Mouse (Mus musculus): ENCODE measurements around the gene Mybpc1. TPM values are rescaled to one million over a fixed set of nuclear protein-coding genes. Genes with fewer than 3 reads are reported as not detected.

Mybpc1 gene
- polyA plus RNA-seq, 1 experiment: not detected

GRCm38 (mm10) chr10:88600591-88600990, 4.4 kb downstream of the Mybpc1 start:
- Histone ChIP-seq H3K27ac (ENCODE audit: insufficient read depth, low read depth, low read length) (no peak overlapping the region), H3K27me3 (ENCODE audit: control insufficient read depth, insufficient read depth, low read length) (no peaks in the 10 kb centered on the region; the same call in 1 of the 2 replicates), H3K36me3 (ENCODE audit: control insufficient read depth, insufficient read depth, low read length) (no peaks in the 10 kb centered on the region), H3K4me1 (ENCODE audit: control insufficient read depth, insufficient read depth, insufficient read length, low read length) (no peaks in the 10 kb centered on the region), H3K4me3 (ENCODE audit: low read depth, low read length) (no peak overlapping the region)
- 86% methylated on average over 7 of the region's 7 CpGs for WGBS
- TF ChIP-seq POLR2A (IDR thresholded peaks at IDR 0.05; ENCODE audit: low read depth, low read length): no peak
- TF ChIP-seq CTCF (IDR thresholded peaks at IDR 0.05; ENCODE audit: extremely low read depth, insufficient read length, insufficient replicate concordance, low read depth, low read length): no peak

GRCm38 (mm10) chr10:88592316-88592715, 12.6 kb downstream of the Mybpc1 start:
- Histone ChIP-seq H3K4me3 (ENCODE audit: low read depth, low read length) (no peak overlapping the region), H3K27me3 (ENCODE audit: control insufficient read depth, insufficient read depth, low read length) (no peaks in the 10 kb centered on the region), H3K4me1 (ENCODE audit: control insufficient read depth, insufficient read depth, insufficient read length, low read length) (no peaks in the 10 kb centered on the region), H3K36me3 (ENCODE audit: control insufficient read depth, insufficient read depth, low read length) (no peaks in the 10 kb centered on the region), H3K27ac (ENCODE audit: insufficient read depth, low read depth, low read length) (no peak overlapping the region)
- 92% methylated on average over 4 of the region's 4 CpGs for WGBS
- TF ChIP-seq POLR2A (IDR thresholded peaks at IDR 0.05; ENCODE audit: low read depth, low read length) (no peak), CTCF (IDR thresholded peaks at IDR 0.05; ENCODE audit: extremely low read depth, insufficient read length, insufficient replicate concordance, low read depth, low read length) (no peak)

DNA sequence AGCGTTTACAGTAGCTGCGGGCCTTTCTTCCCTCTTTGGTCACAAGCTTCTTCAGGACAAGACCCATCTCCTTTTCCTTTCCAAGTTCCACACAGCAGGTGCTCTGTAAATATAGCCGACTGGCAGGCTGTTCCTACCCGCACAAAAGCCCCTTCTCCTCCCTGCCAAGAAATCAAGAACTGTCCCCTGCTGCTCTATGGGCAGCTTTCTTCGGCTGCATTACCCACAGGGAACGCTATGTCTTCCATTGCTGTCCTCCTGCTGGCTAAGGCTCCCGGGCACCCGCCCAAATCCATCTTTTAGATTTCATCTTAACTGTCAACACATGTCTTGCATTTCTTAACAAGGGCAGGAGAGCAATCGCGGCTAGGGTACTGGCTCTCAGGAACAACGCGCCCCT, 13.9 kb downstream of the Mybpc1 start:
- Histone ChIP-seq H3K27me3 (ENCODE audit: control insufficient read depth, insufficient read depth, low read length) (no peaks in the 10 kb centered on the region), H3K4me1 (ENCODE audit: control insufficient read depth, insufficient read depth, insufficient read length, low read length) (no peaks in the 10 kb centered on the region), H3K27ac (ENCODE audit: insufficient read depth, low read depth, low read length) (no peak overlapping the region), H3K36me3 (ENCODE audit: control insufficient read depth, insufficient read depth, low read length) (no peaks in the 10 kb centered on the region), H3K4me3 (ENCODE audit: low read depth, low read length) (no peak overlapping the region)
- WGBS: 83% methylated on average over 12 of the region's 12 CpGs
- TF ChIP-seq POLR2A (IDR thresholded peaks at IDR 0.05; ENCODE audit: low read depth, low read length) (no peak), CTCF (IDR thresholded peaks at IDR 0.05; ENCODE audit: extremely low read depth, insufficient read length, insufficient replicate concordance, low read depth, low read length) (no peak)

DNA sequence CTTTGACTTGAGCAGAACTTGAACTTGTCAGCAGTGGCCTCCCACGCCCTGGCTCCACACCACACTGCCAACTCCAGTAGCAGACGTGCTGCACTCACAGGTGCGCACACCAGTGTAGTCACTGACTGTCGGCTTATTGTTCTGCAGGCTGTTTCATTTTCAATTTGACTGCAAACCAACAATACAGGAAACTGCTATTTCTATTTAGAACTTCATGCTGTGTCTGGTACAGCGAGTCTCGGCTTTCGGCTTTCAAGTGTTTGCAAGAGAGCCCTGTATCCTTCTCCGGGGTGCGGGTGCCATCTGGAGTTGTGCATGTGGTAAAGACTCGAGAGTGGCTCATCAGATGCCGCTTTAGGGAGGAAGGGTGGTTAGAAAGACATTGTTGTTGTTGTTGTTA, 20.5 kb downstream of the Mybpc1 start:
- Histone ChIP-seq H3K4me3 (ENCODE audit: low read depth, low read length) (no peak overlapping the region), H3K36me3 (ENCODE audit: control insufficient read depth, insufficient read depth, low read length) (no peaks in the 10 kb centered on the region), H3K4me1 (ENCODE audit: control insufficient read depth, insufficient read depth, insufficient read length, low read length) (no peaks in the 10 kb centered on the region), H3K27ac (ENCODE audit: insufficient read depth, low read depth, low read length) (peak overlapping the region; percentile 26; the same call in 1 of the 2 replicates), H3K27me3 (ENCODE audit: control insufficient read depth, insufficient read depth, low read length) (no peaks in the 10 kb centered on the region)
- TF ChIP-seq POLR2A (IDR thresholded peaks at IDR 0.05; ENCODE audit: low read depth, low read length) (no peak; the same call in 1 of the 2 replicates), CTCF (IDR thresholded peaks at IDR 0.05; ENCODE audit: extremely low read depth, insufficient read length, insufficient replicate concordance, low read depth, low read length) (no peak)
- 72% methylated on average over 11 of the region's 11 CpGs for WGBS

DNA sequence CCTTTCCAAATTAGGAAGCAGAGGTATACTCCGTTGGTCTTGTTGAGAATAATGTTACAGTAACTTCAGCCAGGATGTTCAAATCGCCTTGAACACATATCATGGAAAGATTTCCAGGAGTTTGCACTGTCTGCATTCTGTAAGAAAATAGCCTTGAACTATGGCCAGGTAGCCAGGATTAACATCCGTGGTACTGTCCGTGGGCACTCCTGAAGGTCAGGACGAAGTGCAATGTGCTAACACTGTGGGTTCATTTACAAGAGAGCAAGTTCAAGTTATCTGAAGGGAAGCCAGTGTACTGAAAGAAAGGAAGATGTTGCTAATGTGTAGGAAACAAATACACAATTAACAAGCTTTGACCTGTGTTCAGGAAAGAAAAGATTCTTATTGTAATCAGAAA, 24.2 kb downstream of the Mybpc1 start:
- WGBS: 78% methylated on average over 5 of the region's 5 CpGs
- TF ChIP-seq POLR2A (IDR thresholded peaks at IDR 0.05; ENCODE audit: low read depth, low read length) (no peak), CTCF (IDR thresholded peaks at IDR 0.05; ENCODE audit: extremely low read depth, insufficient read length, insufficient replicate concordance, low read depth, low read length) (no peak)
- Histone ChIP-seq H3K27ac (ENCODE audit: insufficient read depth, low read depth, low read length) (no peak overlapping the region), H3K4me1 (ENCODE audit: control insufficient read depth, insufficient read depth, insufficient read length, low read length) (no peaks in the 10 kb centered on the region), H3K4me3 (ENCODE audit: low read depth, low read length) (no peak overlapping the region), H3K36me3 (ENCODE audit: control insufficient read depth, insufficient read depth, low read length) (no peaks in the 10 kb centered on the region), H3K27me3 (ENCODE audit: control insufficient read depth, insufficient read depth, low read length) (no peaks in the 10 kb centered on the region)

DNA sequence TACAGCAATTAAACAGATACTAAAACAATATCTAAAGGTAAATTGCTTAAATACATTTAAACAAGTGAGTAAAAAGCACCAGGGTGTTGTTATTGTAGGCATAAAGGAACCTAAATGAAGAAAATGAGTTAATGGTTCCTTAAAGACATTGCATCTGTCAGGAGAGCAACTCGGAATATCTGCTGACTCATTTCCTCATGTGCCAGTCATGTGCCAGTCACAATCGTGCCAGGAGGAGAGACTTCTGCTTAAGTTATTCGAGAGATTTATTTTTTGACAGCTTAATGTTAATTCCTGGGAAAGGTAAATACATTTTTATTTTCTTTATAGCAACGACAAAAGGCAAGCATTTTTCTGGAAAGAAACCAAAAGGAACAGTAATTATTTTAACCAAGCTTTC, 26.3 kb downstream of the Mybpc1 start:
- TF ChIP-seq POLR2A (IDR thresholded peaks at IDR 0.05; ENCODE audit: low read depth, low read length) (no peak), CTCF (IDR thresholded peaks at IDR 0.05; ENCODE audit: extremely low read depth, insufficient read length, insufficient replicate concordance, low read depth, low read length) (no peak)
- 55% methylated on average over 4 of the region's 4 CpGs for WGBS
- no peaks in the 10 kb centered on the region for H3K27me3 ChIP-seq (ENCODE audit: control insufficient read depth, insufficient read depth, low read length)

DNA sequence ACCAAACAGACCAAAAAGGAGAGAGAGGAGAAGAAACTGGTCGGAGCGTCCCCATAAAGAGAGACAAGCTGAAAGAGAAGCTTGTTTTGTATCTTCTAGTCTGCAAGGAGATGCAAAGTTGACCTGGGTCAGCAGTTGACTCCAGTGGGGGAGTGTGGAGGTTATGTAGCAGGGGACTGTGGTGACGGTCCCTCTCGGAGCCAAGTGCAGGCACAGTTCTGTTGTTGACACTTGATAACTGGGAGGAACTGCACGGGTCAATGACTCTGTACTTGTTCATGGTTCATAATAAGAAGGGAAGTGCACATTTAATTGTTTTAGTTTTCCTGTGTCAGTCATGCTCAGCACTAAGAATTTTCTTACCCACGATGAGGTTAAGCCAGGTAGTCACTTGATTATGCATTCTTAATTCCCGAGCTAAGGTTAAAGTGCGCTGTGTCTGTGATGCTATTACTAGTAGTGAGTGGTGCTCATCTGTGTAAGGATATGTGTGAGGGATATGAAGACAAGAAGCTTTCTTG, 30.8 kb downstream of the Mybpc1 start:
- Histone ChIP-seq H3K27ac (ENCODE audit: insufficient read depth, low read depth, low read length) (no peak overlapping the region), H3K36me3 (ENCODE audit: control insufficient read depth, insufficient read depth, low read length) (no peaks in the 10 kb centered on the region), H3K27me3 (ENCODE audit: control insufficient read depth, insufficient read depth, low read length) (no peaks in the 10 kb centered on the region), H3K4me1 (ENCODE audit: control insufficient read depth, insufficient read depth, insufficient read length, low read length) (no peaks in the 10 kb centered on the region), H3K4me3 (ENCODE audit: low read depth, low read length) (no peak overlapping the region)
- 58% methylated on average over 8 of the region's 8 CpGs for WGBS
- no peak for TF ChIP-seq POLR2A (IDR thresholded peaks at IDR 0.05; ENCODE audit: low read depth, low read length)
- no peak for TF ChIP-seq CTCF (IDR thresholded peaks at IDR 0.05; ENCODE audit: extremely low read depth, insufficient read length, insufficient replicate concordance, low read depth, low read length)

More for the DNA sequence above, 26.3 kb downstream of the Mybpc1 start:
- no peaks in the 10 kb centered on the region for H3K36me3 ChIP-seq (ENCODE audit: control insufficient read depth, insufficient read depth, low read length)
- no peak overlapping the region for H3K4me3 ChIP-seq (ENCODE audit: low read depth, low read length)
- no peaks in the 10 kb centered on the region for H3K4me1 ChIP-seq (ENCODE audit: control insufficient read depth, insufficient read depth, insufficient read length, low read length)
- no peak overlapping the region for H3K27ac ChIP-seq (ENCODE audit: insufficient read depth, low read depth, low read length)

Measured in small intestine, adult 2 months (tissue).